Mouse (Mus musculus): ENCODE measurements around the gene Gm10770. TPM values are rescaled to one million over a fixed set of nuclear protein-coding genes. Genes with fewer than 3 reads are reported as not detected.
A peak's percentile ranks its signal among the peaks of the same experiment; 100 is the strongest.
"Not testable (repeated sequence)": the region's sequence is repeated elsewhere in the genome, so short reads cannot be mapped to it uniquely, and the experiment has no call there.

Gene Gm10770
- polyA plus RNA-seq (2016; fragmentation: Nextera tagmentation; extraction: Ambion mirVana): not detected in 2 replicates

GRCm38 (mm10) chr2:150179579-150179978 lies at the start of gene Gm10770:
Gene Gm10770, minus strand, starts transcription at chr2:150179679.
- H3K4me3 ChIP-seq; H3K4me1 ChIP-seq; H3K27ac ChIP-seq (replicated peaks); DNase-seq (ENCODE audit: low spot score); H3K36me3 ChIP-seq (replicated peaks); H3K27me3 ChIP-seq (replicated peaks; ENCODE audit: low read depth, poor library complexity, severe bottlenecking): not testable (repeated sequence)
- H3K9me3 ChIP-seq: peaks cover 16% of the 10 kb centered on the region
- 79% methylated on average over 4 of the region's 4 CpGs for WGBS

GRCm38 (mm10) chr2:150223263-150223662 lies 43.8 kb upstream of the Gm10770 start:
- DNase-seq (ENCODE audit: low spot score); H3K9me3 ChIP-seq; H3K4me3 ChIP-seq; H3K27ac ChIP-seq (replicated peaks); H3K27me3 ChIP-seq (replicated peaks; ENCODE audit: low read depth, poor library complexity, severe bottlenecking); H3K36me3 ChIP-seq (replicated peaks); H3K4me1 ChIP-seq: not testable (repeated sequence)

GRCm38 (mm10) chr2:150218363-150218725 lies 38.9 kb upstream of the Gm10770 start:
- WGBS: 23% methylated on average over 4 of the region's 4 CpGs

GRCm38 (mm10) chr2:150217600-150218362 lies 38.3 kb upstream of the Gm10770 start, which contains the start of gene Zfp937:
Gene Zfp937, plus strand, starts transcription at chr2:150218073.
- H3K9me3 ChIP-seq; H3K4me1 ChIP-seq; H3K27me3 ChIP-seq (replicated peaks; ENCODE audit: low read depth, poor library complexity, severe bottlenecking); H3K36me3 ChIP-seq (replicated peaks): not testable (repeated sequence)
- Histone ChIP-seq H3K27ac (replicated peaks) (peak within 1 kb of the TSS; percentile 82), H3K4me3 (peak within 1 kb of the TSS; percentile 57)
- 1% methylated on average over 15 of the region's 15 CpGs for WGBS
- peak; percentile 69 for DNase-seq (ENCODE audit: low spot score)

More at GRCm38 (mm10) chr2:150218363-150218725, 38.9 kb upstream of the Gm10770 start:
- not testable (repeated sequence) for H3K4me1 ChIP-seq; DNase-seq (ENCODE audit: low spot score); H3K9me3 ChIP-seq; H3K36me3 ChIP-seq (replicated peaks); H3K27me3 ChIP-seq (replicated peaks; ENCODE audit: low read depth, poor library complexity, severe bottlenecking)
- peak overlapping the region; percentile 57 for H3K4me3 ChIP-seq
- peak overlapping the region; percentile 82 for H3K27ac ChIP-seq (replicated peaks)

- not testable (repeated sequence) for H3K27me3 ChIP-seq (replicated peaks; ENCODE audit: low read depth, poor library complexity, severe bottlenecking); DNase-seq (ENCODE audit: low spot score); H3K4me1 ChIP-seq; H3K36me3 ChIP-seq (replicated peaks); H3K27ac ChIP-seq (replicated peaks); H3K4me3 ChIP-seq
- WGBS: 76% methylated on average over 7 of the region's 7 CpGs
- H3K9me3 ChIP-seq: peaks cover 11% of the 10 kb centered on the region
Observed at GRCm38 (mm10) chr2:150181570-150181999, 2.1 kb upstream of the Gm10770 start, which contains the start of gene Gm14139. Gene Gm14139, plus strand, starts transcription at chr2:150181755.

GRCm38 (mm10) chr2:150181046-150181445 lies 1.6 kb upstream of the Gm10770 start:
- H3K4me1 ChIP-seq; H3K27ac ChIP-seq (replicated peaks); H3K4me3 ChIP-seq; H3K36me3 ChIP-seq (replicated peaks); H3K27me3 ChIP-seq (replicated peaks; ENCODE audit: low read depth, poor library complexity, severe bottlenecking); DNase-seq (ENCODE audit: low spot score): not testable (repeated sequence)
- H3K9me3 ChIP-seq: peaks cover 11% of the 10 kb centered on the region

GRCm38 (mm10) chr2:150173833-150174232 lies 5.6 kb downstream of the Gm10770 start:
- H3K4me1 ChIP-seq: no peaks in the 10 kb centered on the region
- no peak overlapping the region for H3K27ac ChIP-seq (replicated peaks)
- no peak for DNase-seq (ENCODE audit: low spot score)

GRCm38 (mm10) chr2:150166703-150167102 lies 12.8 kb downstream of the Gm10770 start:
- no peak overlapping the region for H3K27ac ChIP-seq (replicated peaks)

More at GRCm38 (mm10) chr2:150173833-150174232, 5.6 kb downstream of the Gm10770 start:
- H3K9me3 ChIP-seq: peaks cover 11% of the 10 kb centered on the region
- no peaks in the 10 kb centered on the region for H3K36me3 ChIP-seq (replicated peaks)
- no peaks in the 10 kb centered on the region for H3K27me3 ChIP-seq (replicated peaks; ENCODE audit: low read depth, poor library complexity, severe bottlenecking)
- H3K4me3 ChIP-seq: no peak overlapping the region

GRCm38 (mm10) chr2:150136435-150136897 lies 43.0 kb downstream of the Gm10770 start, which contains the start of gene Zfp120:
Gene Zfp120, minus strand, starts transcription at chr2:150136708.
- Histone ChIP-seq H3K4me3 (peak within 1 kb of the TSS; percentile 88), H3K27ac (replicated peaks) (peak within 1 kb of the TSS; percentile 84)

More at GRCm38 (mm10) chr2:150166703-150167102, 12.8 kb downstream of the Gm10770 start:
- Histone ChIP-seq H3K9me3 (0 out of 2 replicates have a peak, but pooled peaks cover 3% of the 10 kb centered on the region), H3K27me3 (replicated peaks; ENCODE audit: low read depth, poor library complexity, severe bottlenecking) (no peaks in the 10 kb centered on the region), H3K36me3 (replicated peaks) (no peaks in the 10 kb centered on the region), H3K4me1 (no peaks in the 10 kb centered on the region), H3K4me3 (no peak overlapping the region)
- DNase-seq (ENCODE audit: low spot score): no peak

GRCm38 (mm10) chr2:150132773-150133172 lies 46.7 kb downstream of the Gm10770 start:
- peaks cover 49% of the 10 kb centered on the region for H3K36me3 ChIP-seq (replicated peaks)

More at GRCm38 (mm10) chr2:150136435-150136897, 43.0 kb downstream of the Gm10770 start, which contains the start of gene Zfp120:
- Histone ChIP-seq H3K9me3 (peaks cover 4% of the 10 kb centered on the region), H3K27me3 (replicated peaks; ENCODE audit: low read depth, poor library complexity, severe bottlenecking) (no peaks in the 10 kb centered on the region), H3K36me3 (replicated peaks) (peaks cover 20% of the 10 kb centered on the region), H3K4me1 (peaks cover 6% of the 10 kb centered on the region)
- DNase-seq (ENCODE audit: low spot score): peak; percentile 85
- WGBS: under 1% methylated on average over 13 of the region's 13 CpGs

GRCm38 (mm10) chr2:150132002-150132401 lies 47.5 kb downstream of the Gm10770 start:
- H3K4me3 ChIP-seq; DNase-seq (ENCODE audit: low spot score); H3K27me3 ChIP-seq (replicated peaks; ENCODE audit: low read depth, poor library complexity, severe bottlenecking); H3K4me1 ChIP-seq; H3K27ac ChIP-seq (replicated peaks): not testable (repeated sequence)
- Histone ChIP-seq H3K36me3 (replicated peaks) (peaks cover 50% of the 10 kb centered on the region), H3K9me3 (peaks cover 29% of the 10 kb centered on the region)
- 77% methylated on average over 1 of the region's 1 CpGs for WGBS

More at GRCm38 (mm10) chr2:150132773-150133172, 46.7 kb downstream of the Gm10770 start:
- H3K27ac ChIP-seq (replicated peaks): no peak overlapping the region
- H3K27me3 ChIP-seq (replicated peaks; ENCODE audit: low read depth, poor library complexity, severe bottlenecking): no peaks in the 10 kb centered on the region
- H3K9me3 ChIP-seq: peaks cover 28% of the 10 kb centered on the region
- no peak for DNase-seq (ENCODE audit: low spot score)
- no peak overlapping the region for H3K4me3 ChIP-seq
- H3K4me1 ChIP-seq: peaks cover 6% of the 10 kb centered on the region
- 81% methylated on average over 2 of the region's 2 CpGs for WGBS
